Mouse (Mus musculus) liver, embryonic 15.5 days (tissue): Measurements from ENCODE around the gene Gm9747. TPM values are rescaled to one million over a fixed set of nuclear protein-coding genes. Genes with fewer than 3 reads are reported as not detected.

Source experiments
- ATAC-seq: fragments of 200-750 bp; cut with Nextera tagmentation; 2 replicates; pipeline ENCODE4 v1.8.0; 2017; ENCODE audit warnings: moderate number of reproducible peaks, mild to moderate bottlenecking, moderate library complexity; ENCODE audit not compliant: insufficient read depth
- H3K27ac ChIP-seq: fragments of 300-500 bp; sonication (generic); replicated peaks from 2 replicates; pipeline ENCODE4 v1.5.1; 2015; ENCODE audit warnings: mild to moderate bottlenecking, inconsistent platforms
- H3K27me3 ChIP-seq: fragments of 300-500 bp; sonication (generic); 2 replicates; pipeline ENCODE4 v1.6.1; 2015; ENCODE audit warnings: mild to moderate bottlenecking, inconsistent platforms
- H3K36me3 ChIP-seq: fragments of 300-500 bp; sonication (generic); replicated peaks from 2 replicates; pipeline ENCODE4 v1.6.1; 2015; ENCODE audit warnings: moderate library complexity, mild to moderate bottlenecking, inconsistent platforms
- H3K4me1 ChIP-seq: fragments of 300-500 bp; sonication (generic); replicated peaks from 2 replicates; pipeline ENCODE4 v1.6.1; 2015; ENCODE audit warnings: inconsistent platforms
- H3K4me2 ChIP-seq: fragments of 300-500 bp; sonication (generic); 2 replicates; pipeline ENCODE4 v1.6.1; 2015; ENCODE audit warnings: moderate library complexity, mild to moderate bottlenecking, inconsistent platforms
- H3K4me3 ChIP-seq: fragments of 300-500 bp; sonication (generic); replicated peaks from 2 replicates; pipeline ENCODE4 v1.5.1; 2015; ENCODE audit warnings: mild to moderate bottlenecking, inconsistent platforms
- H3K9ac ChIP-seq: fragments of 300-500 bp; sonication (generic); 2 replicates; pipeline ENCODE4 v1.6.1; 2015; ENCODE audit warnings: moderate library complexity, mild to moderate bottlenecking, inconsistent platforms
- H3K9me3 ChIP-seq: fragments of 300-500 bp; sonication (generic); replicated peaks from 2 replicates; pipeline ENCODE4 v1.6.1; 2016; ENCODE audit warnings: inconsistent platforms
- WGBS: fragments of 180-500 bp; shearing (Covaris S2); methylation state at CpG from one replicate; pipeline ENCODE4 v1.1.7; 2015; ENCODE audit warnings: mixed read lengths; ENCODE audit not compliant: insufficient replicate concordance; 5-methylcytosine and 5-hydroxymethylcytosine counted together
- polyA plus RNA-seq: library from polyadenylated mRNA; unstranded; fragments of >200 nt; fragmentation: Nextera tagmentation; extraction: Ambion mirVana; gene quantifications from 2 replicates; pipeline ENCODE4 v1.2.1, GENCODE M21; 2015

Gene Gm9747
- polyA plus RNA-seq, 1 experiment from 2014 or later = 3.2 TPM

DNA sequence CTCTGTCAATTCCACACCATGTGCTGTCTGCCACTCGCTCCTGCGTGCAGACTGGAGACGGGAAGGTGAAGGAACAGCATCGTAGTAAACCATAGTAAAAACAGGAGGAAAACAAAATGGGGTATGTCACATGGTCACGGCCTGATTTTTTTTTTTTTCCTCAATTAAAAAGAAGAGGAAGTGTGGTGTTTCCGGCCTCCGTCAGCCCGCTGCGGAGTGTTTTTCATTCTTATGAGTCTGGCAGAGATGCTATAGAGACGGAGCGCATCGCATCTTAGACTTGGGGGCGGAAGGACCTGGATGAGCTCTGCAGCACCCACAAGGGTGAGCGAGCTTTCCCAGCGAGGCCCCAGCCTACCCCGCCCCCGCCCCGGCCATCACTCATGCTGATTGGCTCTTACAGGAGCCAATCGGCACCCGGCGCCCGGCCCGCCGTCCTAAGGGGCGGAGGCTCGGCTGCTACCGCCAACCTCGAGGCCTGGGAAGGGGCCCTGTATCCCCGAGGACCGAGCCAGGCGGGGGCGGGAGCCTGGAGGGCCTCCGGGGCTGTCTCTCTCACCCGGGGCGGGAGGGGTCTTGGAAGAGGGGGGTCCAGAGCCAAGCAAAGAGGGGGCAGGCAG is 50.2 kb downstream of the Gm9747 start:
- ATAC-seq = peak; percentile 94
- peaks cover 2% of the 10 kb centered on the region; the same call in 1 of the 2 replicates for H3K36me3 ChIP-seq
- peaks cover 26% of the 10 kb centered on the region for H3K4me1 ChIP-seq
- H3K9ac ChIP-seq = peak overlapping the region; percentile 68
- H3K9me3 ChIP-seq = no peaks in the 10 kb centered on the region
- peak overlapping the region; percentile 92 for H3K4me2 ChIP-seq
- under 1% methylated on average over 35 of the region's 35 CpGs for WGBS
- peak overlapping the region; percentile 63 for H3K4me3 ChIP-seq
- peaks cover 24% of the 10 kb centered on the region for H3K27me3 ChIP-seq
- peak overlapping the region; percentile 72 for H3K27ac ChIP-seq

DNA sequence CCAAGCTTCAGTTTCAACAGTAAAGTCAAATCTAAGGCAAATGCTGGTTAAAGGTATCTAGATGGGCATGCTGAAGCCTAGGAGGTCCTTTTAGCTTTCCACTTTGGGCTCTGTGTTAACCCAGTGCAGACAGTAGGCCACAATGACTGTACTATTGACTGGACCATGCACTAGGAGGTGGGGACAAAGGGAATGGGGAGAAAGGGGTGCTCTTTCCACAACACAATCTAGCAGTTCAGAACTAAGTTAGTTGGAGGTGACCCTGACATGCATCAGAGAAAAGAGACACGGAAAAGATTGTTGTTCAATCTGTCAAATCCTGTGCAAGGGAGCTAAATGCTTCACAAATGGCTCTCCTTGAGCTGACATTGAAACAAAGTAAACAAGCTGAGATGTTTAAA is 51.0 kb downstream of the Gm9747 start:
- 69% methylated on average over 1 of the region's 1 CpGs for WGBS
- ATAC-seq = no peak
- H3K9ac ChIP-seq = peak overlapping the region; percentile 68; the same call in 1 of the 2 replicates
- H3K9me3 ChIP-seq = no peaks in the 10 kb centered on the region
- peak overlapping the region; percentile 92 for H3K4me2 ChIP-seq
- peaks cover 7% of the 10 kb centered on the region; the same call in 1 of the 2 replicates for H3K36me3 ChIP-seq
- peaks cover 32% of the 10 kb centered on the region for H3K27me3 ChIP-seq
- H3K27ac ChIP-seq = peak overlapping the region; percentile 72
- peak overlapping the region; percentile 63 for H3K4me3 ChIP-seq
- peaks cover 26% of the 10 kb centered on the region for H3K4me1 ChIP-seq

GRCm38 (mm10) chr1:82284403-82284802 is 51.5 kb downstream of the Gm9747 start:
- Histone ChIP-seq H3K9ac (no peak overlapping the region), H3K4me2 (peak overlapping the region; percentile 29), H3K4me1 (peaks cover 26% of the 10 kb centered on the region), H3K27me3 (peaks cover 37% of the 10 kb centered on the region), H3K36me3 (peaks cover 7% of the 10 kb centered on the region; the same call in 1 of the 2 replicates), H3K27ac (peak overlapping the region; percentile 72; the same call in 1 of the 2 replicates), H3K9me3 (no peaks in the 10 kb centered on the region), H3K4me3 (peak overlapping the region; percentile 63)
- 34% methylated on average over 4 of the region's 4 CpGs for WGBS
- ATAC-seq = no peak

Other genes starting within 250 kb of the Gm9747 start
- 1.1 and 1.2 TPM in 2 replicates for gene Irs1, start 58.3 kb downstream of the Gm9747 start, polyA plus RNA-seq
- 8.6 and 9.2 TPM in 2 replicates for gene Rhbdd1, start 83.3 kb downstream of the Gm9747 start, polyA plus RNA-seq